Mouse (Mus musculus) CH12.LX (cell line): ENCODE data around the gene Leng9. TPM values are rescaled to one million over a fixed set of nuclear protein-coding genes. Genes with fewer than 3 reads are reported as not detected.

Experiments
- polyA plus RNA-seq: library from polyadenylated mRNA; unstranded; fragments of >175 nt; gene quantifications from 2 replicates; pipeline ENCODE4 v1.2.1, GENCODE M21; 2012; ENCODE audit warnings: low read depth; ENCODE audit not compliant: insufficient read length
- total RNA-seq, 2 experiments: library from RNA; depleted of rRNA; stranded (reverse); fragments of 300-350 nt in 1 of 2; fragments of >200 nt in 1 of 2; gene quantifications; 2 replicates each; pipeline ENCODE4 v1.2.3; 2012 to 2014

Gene Leng9
- total and polyA plus RNA-seq, 3 experiments = 1.1 to 1.2 (median 1.2) TPM

Other genes starting within 250 kb of the Leng9 start
- 0.08 TPM in 1 of 2 replicates, not detected in the other for gene Lilra6, start 234.9 kb downstream of the Leng9 start, total RNA-seq (2012; rRNA removed)
- 0.26 and 0.53 TPM in 2 replicates for gene Lilra6, start 234.9 kb downstream of the Leng9 start, total RNA-seq (2014; rRNA removed)
- gene Lilra6, start 234.9 kb downstream of the Leng9 start, polyA plus RNA-seq = 0.48 and 1.0 TPM in 2 replicates
- gene Lair1, start 87.2 kb downstream of the Leng9 start, total RNA-seq (2012; rRNA removed) = 0.21 and 0.38 TPM in 2 replicates
- 4.6 TPM in 2 replicates for gene Lair1, start 87.2 kb downstream of the Leng9 start, total RNA-seq (2014; rRNA removed)
- gene Lair1, start 87.2 kb downstream of the Leng9 start, polyA plus RNA-seq = 3.1 and 4.0 TPM in 2 replicates
- 0.08 and 0.13 TPM in 2 replicates for gene Ttyh1, start 31.0 kb downstream of the Leng9 start, total RNA-seq (2012; rRNA removed)
- not detected in 2 replicates for gene Ttyh1, start 31.0 kb downstream of the Leng9 start, total RNA-seq (2014; rRNA removed)
- 0.16 and 0.17 TPM in 2 replicates for gene Ttyh1, start 31.0 kb downstream of the Leng9 start, polyA plus RNA-seq
- gene Leng8, start 13.3 kb downstream of the Leng9 start, total RNA-seq (2012; rRNA removed) = 28.6 and 33.5 TPM in 2 replicates
- 17.6 and 23.2 TPM in 2 replicates for gene Leng8, start 13.3 kb downstream of the Leng9 start, total RNA-seq (2014; rRNA removed)
- gene Leng8, start 13.3 kb downstream of the Leng9 start, polyA plus RNA-seq = 46.6 and 48.7 TPM in 2 replicates
- 3.1 and 4.2 TPM in 2 replicates for gene Cdc42ep5, start 14.5 kb upstream of the Leng9 start, total RNA-seq (2012; rRNA removed)
- gene Cdc42ep5, start 14.5 kb upstream of the Leng9 start, total RNA-seq (2014; rRNA removed) = 2.0 and 2.1 TPM in 2 replicates
- gene Cdc42ep5, start 14.5 kb upstream of the Leng9 start, polyA plus RNA-seq = 1.4 and 1.5 TPM in 2 replicates
- gene Lilra5, start 87.4 kb upstream of the Leng9 start, total RNA-seq (2012; rRNA removed) = not detected in 2 replicates
- not detected in 2 replicates for gene Lilra5, start 87.4 kb upstream of the Leng9 start, total RNA-seq (2014; rRNA removed)
- not detected in 2 replicates for gene Lilra5, start 87.4 kb upstream of the Leng9 start, polyA plus RNA-seq
- not detected in 2 replicates for gene Ncr1, start 187.3 kb upstream of the Leng9 start, total RNA-seq (2012; rRNA removed)
- not detected in 2 replicates for gene Ncr1, start 187.3 kb upstream of the Leng9 start, total RNA-seq (2014; rRNA removed)
- not detected in 2 replicates for gene Ncr1, start 187.3 kb upstream of the Leng9 start, polyA plus RNA-seq
- gene Gp6, start 247.4 kb upstream of the Leng9 start, total RNA-seq (2012; rRNA removed) = 0.17 and 0.55 TPM in 2 replicates
- 1.6 and 2.0 TPM in 2 replicates for gene Gp6, start 247.4 kb upstream of the Leng9 start, total RNA-seq (2014; rRNA removed)
- gene Gp6, start 247.4 kb upstream of the Leng9 start, polyA plus RNA-seq = 0.60 and 0.64 TPM in 2 replicates